Mouse (Mus musculus): ENCODE measurements around the gene Vps18.

GRCm38 (mm10) chr2:119335535-119335934, 47.0 kb downstream of the Vps18 start:
- TF ChIP-seq CTCF (IDR thresholded peaks at IDR 0.05; ENCODE audit: borderline replicate concordance, insufficient read depth, low read depth, low read length) (no peak), POLR2A (IDR thresholded peaks at IDR 0.05; ENCODE audit: borderline replicate concordance, insufficient read depth, low read length) (no peak)
